Mouse (Mus musculus) limb, embryonic 12.5 days (tissue): ENCODE measurements around the gene Olfr508. TPM values are rescaled to one million over a fixed set of nuclear protein-coding genes. Genes with fewer than 3 reads are reported as not detected.
"Not testable (repeated sequence)": the region's sequence is repeated elsewhere in the genome, so short reads cannot be mapped to it uniquely, and the experiment has no call there.

Experiments used
- ATAC-seq: fragments of 200-750 bp; cut with Nextera tagmentation; 2 replicates; pipeline ENCODE4 v1.8.0; 2017; ENCODE audit warnings: low read depth, moderate TSS enrichment; ENCODE audit not compliant: insufficient number of reproducible peaks, insufficient read depth, low FRiP score, low TSS enrichment
- H3K27ac ChIP-seq: fragments of 300-500 bp; sonication (generic); 2 replicates; pipeline ENCODE4 v1.5.1; 2016; ENCODE audit warnings: mild to moderate bottlenecking, moderate library complexity
- H3K27me3 ChIP-seq: fragments of 300-500 bp; sonication (generic); 2 replicates; pipeline ENCODE4 v1.6.1; 2016; ENCODE audit warnings: mild to moderate bottlenecking, moderate library complexity
- H3K36me3 ChIP-seq: fragments of 300-500 bp; sonication (generic); 2 replicates; pipeline ENCODE4 v1.6.1; 2016; ENCODE audit warnings: mild to moderate bottlenecking, moderate library complexity
- H3K4me1 ChIP-seq: fragments of 300-500 bp; sonication (generic); replicated peaks from 2 replicates; pipeline ENCODE4 v1.6.1; 2016
- H3K4me2 ChIP-seq: fragments of 300-500 bp; sonication (generic); 2 replicates; pipeline ENCODE4 v1.6.1; 2016; ENCODE audit warnings: mild to moderate bottlenecking, moderate library complexity
- H3K4me3 ChIP-seq: fragments of 300-500 bp; sonication (generic); replicated peaks from 2 replicates; pipeline ENCODE4 v1.5.1; 2016; ENCODE audit warnings: mild to moderate bottlenecking
- H3K9ac ChIP-seq: fragments of 300-500 bp; sonication (generic); replicated peaks from 2 replicates; pipeline ENCODE4 v1.6.1; 2016; ENCODE audit warnings: mild to moderate bottlenecking, moderate library complexity
- H3K9me3 ChIP-seq: fragments of 300-500 bp; sonication (generic); 2 replicates; pipeline ENCODE4 v1.6.1; 2016; ENCODE audit warnings: mild to moderate bottlenecking, moderate library complexity
- WGBS: fragments of 180-500 bp; shearing (Covaris S2); methylation state at CpG from one replicate; pipeline ENCODE4 v1.1.7; 2016; 5-methylcytosine and 5-hydroxymethylcytosine counted together
- polyA plus RNA-seq: library from polyadenylated mRNA; unstranded; fragments of >200 nt; fragmentation: Nextera tagmentation; extraction: Ambion mirVana; gene quantifications from 2 replicates; pipeline ENCODE4 v1.2.1, GENCODE M21; 2016

Gene Olfr508
- not detected in 2 replicates for polyA plus RNA-seq

DNA sequence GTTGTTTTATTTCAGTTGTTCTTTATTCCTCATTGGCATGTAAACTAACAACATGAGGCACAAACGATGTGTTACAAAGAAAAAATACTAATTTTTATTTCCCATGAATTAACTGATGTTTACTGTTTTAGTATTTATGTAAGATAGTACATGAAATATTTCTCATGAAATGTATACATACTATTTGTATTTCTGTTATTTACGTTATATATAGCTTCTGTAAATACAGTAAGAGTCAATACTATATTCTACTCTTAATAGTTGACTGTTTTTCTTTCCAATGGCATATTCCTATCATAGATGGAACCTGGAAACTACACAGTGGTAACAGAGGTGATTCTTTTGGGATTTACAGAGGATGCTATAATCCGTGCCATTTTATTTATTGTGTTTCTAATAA lies at the start of gene Olfr508:
TSS of gene Olfr508 (plus strand) at position 301 of the 400 bp plus-strand sequence.
- Histone ChIP-seq H3K27ac (no peak within 1 kb of the TSS), H3K4me2 (no peak within 1 kb of the TSS), H3K4me3 (no peak within 1 kb of the TSS), H3K9me3 (no peaks in the 10 kb centered on the region), H3K27me3 (no peaks in the 10 kb centered on the region), H3K9ac (no peak within 1 kb of the TSS), H3K36me3 (no peaks in the 10 kb centered on the region), H3K4me1 (no peaks in the 10 kb centered on the region)
- WGBS: 78% methylated on average over 3 of the region's 3 CpGs
- no peak for ATAC-seq

DNA sequence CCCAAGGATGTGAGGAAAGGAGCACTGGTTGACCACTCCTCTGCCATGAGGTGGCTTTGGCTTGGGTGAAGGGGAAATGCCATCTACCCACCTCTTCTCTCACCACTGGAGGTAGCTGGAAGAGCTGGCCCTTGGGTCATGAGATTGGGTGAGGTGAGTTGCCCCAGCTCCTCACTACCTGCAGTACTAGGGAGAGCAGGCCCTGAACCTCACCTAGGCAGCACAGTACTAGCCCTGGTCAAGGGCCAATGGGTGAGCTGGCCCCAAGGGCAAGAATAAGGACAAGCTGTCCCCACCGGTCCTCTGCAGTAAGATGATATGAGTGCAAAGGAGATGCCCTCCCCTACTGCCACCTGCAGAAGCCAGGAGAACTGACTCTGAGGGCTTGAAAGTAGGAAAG lies 40.0 kb upstream of the Olfr508 start:
- Histone ChIP-seq H3K4me2 (no peak overlapping the region), H3K4me3 (no peak overlapping the region), H3K9me3 (no peaks in the 10 kb centered on the region), H3K9ac (no peak overlapping the region), H3K4me1 (no peaks in the 10 kb centered on the region), H3K27me3 (no peaks in the 10 kb centered on the region), H3K27ac (no peak overlapping the region), H3K36me3 (no peaks in the 10 kb centered on the region)
- ATAC-seq: no peak
- WGBS: 94% methylated on average over 1 of the region's 1 CpGs

- H3K4me1 ChIP-seq, H3K27ac ChIP-seq, H3K9me3 ChIP-seq, ATAC-seq, H3K27me3 ChIP-seq, H3K9ac ChIP-seq, H3K36me3 ChIP-seq, H3K4me2 ChIP-seq, H3K4me3 ChIP-seq: not testable (repeated sequence)
- 85% methylated on average over 3 of the region's 3 CpGs for WGBS
These were observed 27.9 kb upstream of the Olfr508 start for GRCm38 (mm10) chr7:108601916-108602315.

DNA sequence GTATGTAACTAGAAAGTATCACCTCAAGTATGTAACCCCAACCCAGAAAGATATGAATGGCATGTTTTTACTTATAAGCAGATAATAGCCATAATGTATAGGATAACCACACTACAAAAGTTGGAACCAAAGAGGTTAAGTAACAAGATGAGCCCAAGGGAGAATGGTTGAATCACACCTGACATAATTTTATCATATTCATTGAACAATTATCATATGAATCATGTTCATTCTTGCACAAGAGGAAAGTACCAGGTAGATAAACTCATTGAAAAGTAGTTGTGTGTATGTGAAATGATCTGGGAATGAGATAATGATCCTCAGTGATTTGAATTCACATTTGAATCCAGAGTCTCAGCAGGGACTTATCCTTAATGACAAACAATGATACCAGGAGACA lies 19.3 kb upstream of the Olfr508 start, which contains the start of gene Olfr506:
TSS of gene Olfr506 (plus strand) at position 301 of the 400 bp plus-strand sequence.
- no peak for ATAC-seq
- Histone ChIP-seq H3K36me3 (no peaks in the 10 kb centered on the region), H3K4me3 (no peak within 1 kb of the TSS), H3K4me2 (no peak within 1 kb of the TSS), H3K9ac (no peak within 1 kb of the TSS), H3K27me3 (no peaks in the 10 kb centered on the region), H3K4me1 (no peaks in the 10 kb centered on the region), H3K27ac (no peak within 1 kb of the TSS), H3K9me3 (no peaks in the 10 kb centered on the region)

GRCm38 (mm10) chr7:108614110-108614509 lies 15.7 kb upstream of the Olfr508 start:
- Histone ChIP-seq H3K4me3 (no peak overlapping the region), H3K9me3 (no peaks in the 10 kb centered on the region), H3K4me2 (no peak overlapping the region), H3K4me1 (no peaks in the 10 kb centered on the region), H3K27me3 (no peaks in the 10 kb centered on the region), H3K27ac (no peak overlapping the region), H3K9ac (no peak overlapping the region), H3K36me3 (no peaks in the 10 kb centered on the region)
- 89% methylated on average over 2 of the region's 2 CpGs for WGBS
- no peak for ATAC-seq

DNA sequence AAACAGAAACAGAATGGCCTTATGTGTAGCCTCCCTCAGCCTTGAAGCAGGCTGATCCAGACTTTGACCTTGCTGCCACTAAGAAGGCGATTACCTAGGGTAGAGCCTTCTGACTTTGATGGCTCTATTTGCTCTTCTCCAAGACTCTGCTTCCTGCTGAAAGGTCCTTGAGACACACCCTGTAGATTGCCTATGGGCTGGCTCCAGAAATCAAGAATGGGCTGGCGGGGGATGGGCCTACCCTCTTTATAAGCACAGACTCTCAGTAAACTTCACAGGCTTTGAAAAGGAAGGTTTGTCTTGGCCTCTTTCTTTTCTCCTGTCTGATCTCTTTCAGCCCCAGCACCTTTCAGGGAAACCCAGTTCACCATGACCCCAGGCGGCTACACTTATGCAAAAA lies 13.0 kb upstream of the Olfr508 start:
- not testable (repeated sequence) for H3K9ac ChIP-seq, H3K9me3 ChIP-seq, ATAC-seq, H3K4me1 ChIP-seq, H3K27ac ChIP-seq, H3K27me3 ChIP-seq, H3K4me3 ChIP-seq, H3K36me3 ChIP-seq, H3K4me2 ChIP-seq
- WGBS: 54% methylated on average over 3 of the region's 3 CpGs

DNA sequence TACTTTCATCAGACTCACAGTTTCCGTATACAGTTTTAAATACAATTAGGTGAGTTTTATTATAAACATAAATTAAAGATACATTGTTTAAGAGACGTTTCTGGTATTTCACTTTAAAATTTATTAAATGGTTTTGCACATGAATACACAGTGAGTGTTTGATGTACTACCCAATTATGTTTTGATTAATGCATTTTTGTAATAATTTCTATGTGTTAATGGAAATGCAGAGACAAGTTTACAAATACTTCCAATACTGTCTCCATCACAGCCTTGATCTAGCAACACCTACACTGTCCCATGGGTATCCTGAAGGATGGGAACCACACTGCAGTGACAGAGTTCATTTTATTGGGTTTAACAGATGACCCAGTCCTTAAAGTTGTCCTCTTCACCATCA lies 8.3 kb upstream of the Olfr508 start, which contains the start of gene Olfr507:
TSS of gene Olfr507 (plus strand) at position 301 of the 400 bp plus-strand sequence.
- Histone ChIP-seq H3K36me3 (no peaks in the 10 kb centered on the region), H3K9ac (no peak within 1 kb of the TSS), H3K4me3 (no peak within 1 kb of the TSS), H3K4me1 (no peaks in the 10 kb centered on the region), H3K9me3 (no peaks in the 10 kb centered on the region), H3K4me2 (no peak within 1 kb of the TSS), H3K27ac (no peak within 1 kb of the TSS), H3K27me3 (no peaks in the 10 kb centered on the region)
- 80% methylated on average over 2 of the region's 2 CpGs for WGBS
- ATAC-seq: no peak

DNA sequence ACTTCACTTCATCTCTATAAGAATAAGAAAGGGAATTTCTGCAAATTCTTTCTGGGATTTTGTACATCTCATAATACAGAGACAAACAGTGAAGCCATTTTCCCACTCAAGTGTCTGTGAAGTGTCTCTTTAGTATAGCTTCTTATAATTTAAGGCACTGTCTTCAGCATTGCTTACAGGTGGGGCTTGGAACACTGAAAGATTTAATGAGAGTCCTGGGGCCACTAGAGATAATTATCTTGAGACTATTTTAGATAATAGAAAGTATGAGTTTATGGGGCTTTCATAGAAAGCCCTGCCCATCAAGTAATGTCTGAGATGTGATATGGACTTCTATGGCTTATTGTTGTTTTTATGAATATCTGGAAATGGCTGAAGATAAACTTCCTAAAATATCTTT lies 22.0 kb downstream of the Olfr508 start, which contains the start of gene Olfr509:
TSS of gene Olfr509 (minus strand) at position 101 of the 400 bp plus-strand sequence.
- Histone ChIP-seq H3K27me3 (no peaks in the 10 kb centered on the region), H3K9ac (no peak within 1 kb of the TSS), H3K4me3 (no peak within 1 kb of the TSS), H3K4me1 (no peaks in the 10 kb centered on the region), H3K4me2 (no peak within 1 kb of the TSS), H3K9me3 (peaks cover 3% of the 10 kb centered on the region; the same call in 1 of the 2 replicates), H3K36me3 (no peaks in the 10 kb centered on the region), H3K27ac (no peak within 1 kb of the TSS)
- no peak for ATAC-seq

GRCm38 (mm10) chr7:108662419-108662818 lies 32.6 kb downstream of the Olfr508 start:
- Histone ChIP-seq H3K4me1 (no peaks in the 10 kb centered on the region), H3K27ac (no peak overlapping the region), H3K36me3 (no peaks in the 10 kb centered on the region), H3K9ac (no peak overlapping the region), H3K27me3 (no peaks in the 10 kb centered on the region), H3K4me2 (no peak overlapping the region), H3K9me3 (0 out of 2 replicates have a peak, but pooled peaks cover under 1% of the 10 kb centered on the region), H3K4me3 (no peak overlapping the region)
- no peak for ATAC-seq
- 91% methylated on average over 3 of the region's 3 CpGs for WGBS

- 90% methylated on average over 1 of the region's 1 CpGs for WGBS
- ATAC-seq: no peak
- H3K27me3 ChIP-seq: no peaks in the 10 kb centered on the region
- no peak within 1 kb of the TSS for H3K27ac ChIP-seq
- no peaks in the 10 kb centered on the region for H3K36me3 ChIP-seq
- no peaks in the 10 kb centered on the region for H3K4me1 ChIP-seq
- H3K4me3 ChIP-seq: no peak within 1 kb of the TSS
- H3K9me3 ChIP-seq: no peaks in the 10 kb centered on the region
- no peak within 1 kb of the TSS for H3K4me2 ChIP-seq
- no peak within 1 kb of the TSS for H3K9ac ChIP-seq
These were observed 36.3 kb downstream of the Olfr508 start, which contains the start of gene Olfr510 for GRCm38 (mm10) chr7:108666118-108666517. TSS of gene Olfr510 (plus strand) at chr7:108666418.

- Histone ChIP-seq H3K9ac (no peak overlapping the region), H3K9me3 (peaks cover 7% of the 10 kb centered on the region; the same call in 1 of the 2 replicates), H3K4me3 (no peak overlapping the region), H3K27ac (no peak overlapping the region), H3K4me2 (no peak overlapping the region), H3K27me3 (no peaks in the 10 kb centered on the region), H3K36me3 (no peaks in the 10 kb centered on the region), H3K4me1 (no peaks in the 10 kb centered on the region)
- WGBS: 59% methylated on average over 1 of the region's 1 CpGs
- ATAC-seq: no peak
These were observed 41.3 kb downstream of the Olfr508 start for GRCm38 (mm10) chr7:108671058-108671457.

DNA sequence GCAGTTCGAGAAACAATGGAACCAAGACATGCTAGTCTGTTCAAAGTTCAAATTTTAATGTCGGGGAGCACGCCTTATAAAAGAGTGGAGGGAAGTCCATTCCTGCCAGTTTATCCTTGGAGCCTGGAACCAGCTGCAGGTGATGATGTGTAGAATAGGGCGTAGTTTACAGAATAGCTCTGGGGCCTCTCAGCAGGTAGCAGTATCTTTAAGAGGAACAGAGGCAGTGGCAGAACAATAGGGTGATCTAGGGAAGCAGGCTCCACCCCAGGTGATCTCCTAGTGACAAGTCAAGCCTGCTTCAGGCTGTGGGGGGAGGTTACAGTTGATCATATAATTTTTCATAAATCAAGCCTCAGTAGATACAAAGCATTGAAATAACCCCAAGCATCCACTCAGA lies 49.1 kb downstream of the Olfr508 start:
- Histone ChIP-seq H3K4me2 (no peak overlapping the region), H3K27ac (no peak overlapping the region), H3K36me3 (no peaks in the 10 kb centered on the region), H3K9ac (no peak overlapping the region), H3K27me3 (no peaks in the 10 kb centered on the region), H3K4me1 (no peaks in the 10 kb centered on the region), H3K4me3 (no peak overlapping the region), H3K9me3 (peaks cover 12% of the 10 kb centered on the region; the same call in 1 of the 2 replicates)
- WGBS: 88% methylated on average over 4 of the region's 4 CpGs
- no peak for ATAC-seq
